Mouse (Mus musculus) lung, adult 2 months (tissue): ENCODE measurements around the gene Qpctl.

Experiments
- CTCF ChIP-seq: fragments of 200-500 bp; IDR thresholded peaks from 2 replicates; pipeline ENCODE4 v1.5.1; 2011; ENCODE audit warnings: mild to moderate bottlenecking, low read length, control low read depth; ENCODE audit not compliant: insufficient read depth
- POLR2A ChIP-seq: fragments of 200-500 bp; IDR thresholded peaks from 2 replicates; pipeline ENCODE4 v1.6.1; 2011; ENCODE audit warnings: low read depth, mild to moderate bottlenecking, control low read depth, low read length, borderline replicate concordance; ENCODE audit errors: extremely low read depth

DNA sequence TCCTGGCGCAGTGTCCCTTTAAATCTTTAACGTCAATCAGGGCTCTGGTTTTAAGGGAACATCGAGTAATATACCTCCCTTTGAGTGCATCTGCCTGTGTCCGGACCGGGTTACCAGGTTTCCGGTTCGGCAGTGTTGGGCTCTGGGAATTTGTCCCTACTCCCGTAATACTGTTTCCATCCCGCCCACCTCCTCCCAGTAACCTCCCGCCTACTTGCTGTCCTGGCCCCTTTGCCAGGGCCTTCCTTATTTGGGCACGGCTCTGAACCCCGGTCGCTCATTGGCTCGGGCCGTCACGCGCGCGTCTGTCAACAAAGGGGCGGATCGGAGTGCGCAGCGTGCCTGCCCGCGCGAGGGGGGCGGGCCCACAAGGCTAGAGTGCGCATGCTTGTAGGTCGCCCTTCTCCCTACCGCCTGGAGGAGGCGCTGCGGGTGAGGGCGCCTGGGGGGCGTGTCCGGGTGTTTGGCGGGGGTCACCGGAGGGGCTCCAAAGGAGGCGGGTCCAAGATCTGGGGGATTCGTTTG lies 17.7 kb downstream of the Qpctl start:
- TF ChIP-seq CTCF, result peak; percentile 32; the same call in 1 of the 2 replicates
- no peak for TF ChIP-seq POLR2A
